Mouse (Mus musculus): ENCODE measurements around the gene Rpusd4. TPM values are rescaled to one million over a fixed set of nuclear protein-coding genes. Genes with fewer than 3 reads are reported as not detected.

Rpusd4 gene
- polyA plus RNA-seq, 1 experiment: 0.07 TPM

DNA sequence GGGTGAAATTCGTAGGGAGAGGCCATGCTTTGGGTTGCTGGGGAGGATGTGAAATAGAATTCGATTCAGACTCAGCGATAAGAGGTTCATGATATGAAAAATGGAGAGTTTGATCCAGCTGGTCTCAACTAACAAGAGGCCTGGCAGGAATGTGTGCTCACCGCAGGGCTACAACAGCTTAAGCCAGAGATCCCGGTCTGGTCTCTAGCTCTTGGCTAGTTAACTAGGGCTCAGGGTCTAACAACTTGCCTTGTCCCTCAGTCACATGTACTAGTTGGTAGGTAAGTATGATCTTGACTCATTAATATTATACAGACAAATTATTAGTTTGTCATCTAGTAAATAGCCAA is 15.2 kb downstream of the Rpusd4 start:
- H3K4me1 ChIP-seq (ENCODE audit: control insufficient read depth): no peaks in the 10 kb centered on the region
- TF ChIP-seq GATA1 (IDR thresholded peaks at IDR 0.05; ENCODE audit: low read length): no peak
- no peak for TF ChIP-seq TAL1 (IDR thresholded peaks at IDR 0.05; ENCODE audit: low read length)
- H3K36me3 ChIP-seq (ENCODE audit: control insufficient read depth): peaks cover 3% of the 10 kb centered on the region
- no peaks in the 10 kb centered on the region for H3K27me3 ChIP-seq (ENCODE audit: control insufficient read depth)
- H3K9me3 ChIP-seq (ENCODE audit: control insufficient read depth, low read length): no peaks in the 10 kb centered on the region
- no peak overlapping the region for H3K4me3 ChIP-seq (replicated peaks)

DNA sequence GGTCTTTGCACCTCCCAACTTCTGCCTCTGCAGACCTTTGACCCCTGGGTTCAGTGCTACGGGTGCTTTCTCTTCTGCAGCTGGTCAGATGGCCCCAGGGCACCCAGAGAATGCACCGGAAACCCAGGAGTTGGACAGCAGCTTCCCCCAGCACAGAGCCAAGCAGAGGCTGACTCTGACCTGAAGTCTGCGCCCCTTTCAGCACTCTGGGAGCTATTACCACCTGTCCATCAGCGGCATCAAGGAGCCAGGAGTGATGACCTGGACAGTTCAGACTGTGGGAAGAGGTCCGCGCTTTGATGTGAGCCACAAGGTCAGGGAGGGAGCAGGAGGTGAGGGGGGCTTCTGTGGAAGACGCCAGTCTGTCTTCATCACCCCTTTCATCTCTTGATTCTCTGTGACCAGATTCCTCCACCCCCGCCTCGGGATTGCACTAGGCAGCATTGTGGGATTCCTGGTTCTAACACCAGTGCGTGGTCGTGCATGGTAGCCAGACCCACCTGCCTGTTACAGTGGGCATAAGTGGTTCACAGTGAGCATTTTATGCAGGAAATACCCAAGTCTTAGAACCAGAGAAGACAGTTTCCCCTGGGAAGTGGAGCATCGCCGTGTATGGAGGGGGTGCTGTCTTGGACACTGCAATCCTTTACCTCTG is 15.9 kb downstream of the Rpusd4 start:
- H3K9me3 ChIP-seq (ENCODE audit: control insufficient read depth, low read length): no peaks in the 10 kb centered on the region
- TF ChIP-seq TAL1 (IDR thresholded peaks at IDR 0.05; ENCODE audit: low read length) (no peak), GATA1 (IDR thresholded peaks at IDR 0.05; ENCODE audit: low read length) (no peak)
- H3K36me3 ChIP-seq (ENCODE audit: control insufficient read depth): no peaks in the 10 kb centered on the region
- no peaks in the 10 kb centered on the region for H3K4me1 ChIP-seq (ENCODE audit: control insufficient read depth)
- no peak overlapping the region for H3K4me3 ChIP-seq (replicated peaks)
- H3K27me3 ChIP-seq (ENCODE audit: control insufficient read depth): no peaks in the 10 kb centered on the region

DNA sequence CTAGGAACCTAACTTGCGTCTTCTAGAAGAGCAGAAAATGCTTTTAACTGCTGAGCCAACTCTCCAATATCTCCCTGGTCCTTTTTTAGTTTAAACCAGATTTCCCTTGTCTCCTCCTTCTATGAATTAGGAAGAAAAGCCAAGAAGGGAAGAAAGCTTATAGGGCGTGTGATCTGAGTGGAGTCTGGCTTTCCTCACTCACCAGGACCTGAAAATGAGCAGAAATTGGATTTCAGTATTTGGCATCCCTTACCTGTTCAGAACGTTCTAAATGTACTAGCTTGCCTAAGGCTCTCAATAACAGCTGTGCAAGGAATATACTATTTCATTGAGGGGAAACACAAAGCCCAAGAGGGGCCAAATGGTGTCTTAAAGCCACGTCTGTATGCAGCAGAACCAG is 16.7 kb downstream of the Rpusd4 start:
- Histone ChIP-seq H3K9me3 (ENCODE audit: control insufficient read depth, low read length) (no peaks in the 10 kb centered on the region), H3K36me3 (ENCODE audit: control insufficient read depth) (no peaks in the 10 kb centered on the region), H3K4me3 (replicated peaks) (no peak overlapping the region), H3K4me1 (ENCODE audit: control insufficient read depth) (no peaks in the 10 kb centered on the region), H3K27me3 (ENCODE audit: control insufficient read depth) (no peaks in the 10 kb centered on the region)
- TF ChIP-seq GATA1 (IDR thresholded peaks at IDR 0.05; ENCODE audit: low read length): no peak
- TF ChIP-seq TAL1 (IDR thresholded peaks at IDR 0.05; ENCODE audit: low read length): no peak

DNA sequence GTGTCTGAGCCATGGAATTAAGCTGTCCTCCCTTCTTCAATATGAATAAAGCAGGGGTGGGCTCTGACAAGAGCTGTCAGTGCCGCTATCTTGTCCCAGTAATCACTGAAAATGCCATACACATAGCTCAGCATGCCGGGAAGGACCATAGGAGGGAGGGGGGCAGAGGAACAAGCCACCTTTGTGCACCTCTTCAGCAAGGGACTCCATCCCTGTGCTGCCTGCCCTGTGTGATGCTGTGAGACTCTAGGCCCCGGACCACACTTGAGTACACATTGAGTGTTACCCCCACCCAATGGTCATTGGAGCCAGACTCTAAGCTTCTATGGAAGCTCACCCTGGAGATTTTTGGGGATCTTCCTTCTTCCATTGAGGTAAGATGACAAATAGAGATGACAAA is 18.7 kb downstream of the Rpusd4 start:
- no peaks in the 10 kb centered on the region for H3K9me3 ChIP-seq (ENCODE audit: control insufficient read depth, low read length)
- no peaks in the 10 kb centered on the region for H3K4me1 ChIP-seq (ENCODE audit: control insufficient read depth)
- TF ChIP-seq GATA1 (IDR thresholded peaks at IDR 0.05; ENCODE audit: low read length): no peak
- TF ChIP-seq TAL1 (IDR thresholded peaks at IDR 0.05; ENCODE audit: low read length): no peak
- no peaks in the 10 kb centered on the region for H3K27me3 ChIP-seq (ENCODE audit: control insufficient read depth)
- no peak overlapping the region for H3K4me3 ChIP-seq (replicated peaks)
- H3K36me3 ChIP-seq (ENCODE audit: control insufficient read depth): no peaks in the 10 kb centered on the region

DNA sequence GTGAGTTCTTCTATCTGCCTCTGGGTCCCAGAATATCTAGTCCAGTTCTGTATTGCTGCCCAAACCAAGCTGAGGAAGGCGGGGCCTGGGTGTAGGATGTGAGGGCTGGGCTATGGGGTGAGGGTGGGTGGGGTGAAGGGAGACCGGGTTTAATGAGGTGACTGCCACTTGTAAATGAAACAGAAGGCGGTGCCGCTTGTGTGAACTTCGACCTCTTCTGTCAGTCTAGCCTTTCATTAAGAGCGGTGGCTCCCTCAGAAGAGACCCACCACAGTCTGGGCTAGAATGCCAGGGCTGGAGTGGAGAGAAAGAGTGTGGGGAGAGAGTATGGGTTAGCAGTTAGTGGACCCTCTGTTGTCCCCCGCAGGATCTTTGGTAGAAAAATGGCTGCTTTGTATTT is 22.3 kb downstream of the Rpusd4 start:
- Histone ChIP-seq H3K36me3 (ENCODE audit: control insufficient read depth) (no peaks in the 10 kb centered on the region), H3K27me3 (ENCODE audit: control insufficient read depth) (no peaks in the 10 kb centered on the region), H3K4me1 (ENCODE audit: control insufficient read depth) (no peaks in the 10 kb centered on the region), H3K9me3 (ENCODE audit: control insufficient read depth, low read length) (no peaks in the 10 kb centered on the region), H3K4me3 (replicated peaks) (no peak overlapping the region)
- TF ChIP-seq TAL1 (IDR thresholded peaks at IDR 0.05; ENCODE audit: low read length): no peak
- no peak for TF ChIP-seq GATA1 (IDR thresholded peaks at IDR 0.05; ENCODE audit: low read length)

DNA sequence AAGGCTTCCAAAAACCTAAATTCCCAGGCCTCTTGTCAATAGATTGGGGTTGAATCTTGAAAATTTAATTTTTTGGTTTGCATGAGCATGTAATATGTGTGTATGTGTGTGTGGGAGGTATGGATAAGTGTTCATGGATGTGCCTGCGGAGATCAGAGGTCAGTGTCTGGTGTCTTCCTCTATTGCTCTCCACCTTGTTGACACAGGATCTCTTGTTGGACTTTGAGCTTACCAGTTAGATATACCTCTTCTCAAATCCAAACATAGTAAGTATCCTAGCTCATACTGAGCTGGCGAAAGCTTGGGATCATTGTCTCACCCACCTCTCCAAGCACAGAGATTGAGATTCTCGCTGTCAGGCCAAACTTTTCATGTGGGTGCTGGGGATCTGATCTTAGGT is 22.8 kb downstream of the Rpusd4 start:
- H3K4me1 ChIP-seq (ENCODE audit: control insufficient read depth): no peaks in the 10 kb centered on the region
- TF ChIP-seq TAL1 (IDR thresholded peaks at IDR 0.05; ENCODE audit: low read length) (no peak), GATA1 (IDR thresholded peaks at IDR 0.05; ENCODE audit: low read length) (no peak)
- H3K9me3 ChIP-seq (ENCODE audit: control insufficient read depth, low read length): no peaks in the 10 kb centered on the region
- H3K4me3 ChIP-seq (replicated peaks): no peak overlapping the region
- no peaks in the 10 kb centered on the region for H3K36me3 ChIP-seq (ENCODE audit: control insufficient read depth)
- no peaks in the 10 kb centered on the region for H3K27me3 ChIP-seq (ENCODE audit: control insufficient read depth)

DNA sequence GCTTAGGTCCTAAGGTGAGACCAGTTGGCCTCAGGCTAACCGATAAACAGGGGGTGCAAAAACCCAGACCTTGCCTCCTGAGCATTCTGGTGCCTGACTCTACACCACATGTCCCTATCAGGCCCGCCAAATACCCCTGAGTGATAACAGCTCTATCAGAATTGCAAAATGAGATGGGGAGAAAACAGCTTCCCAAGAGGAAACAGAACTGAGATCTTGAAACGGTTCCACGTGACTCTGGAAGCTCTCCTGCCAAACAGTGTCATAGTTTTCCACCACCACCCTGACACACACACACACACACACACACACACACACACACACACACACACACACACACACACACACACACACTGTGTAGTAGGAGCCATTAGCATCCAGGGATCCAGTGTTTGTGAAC is 23.3 kb downstream of the Rpusd4 start:
- Histone ChIP-seq H3K9me3 (ENCODE audit: control insufficient read depth, low read length) (no peaks in the 10 kb centered on the region), H3K4me3 (replicated peaks) (no peak overlapping the region), H3K27me3 (ENCODE audit: control insufficient read depth) (no peaks in the 10 kb centered on the region), H3K36me3 (ENCODE audit: control insufficient read depth) (no peaks in the 10 kb centered on the region), H3K4me1 (ENCODE audit: control insufficient read depth) (no peaks in the 10 kb centered on the region)
- TF ChIP-seq TAL1 (IDR thresholded peaks at IDR 0.05; ENCODE audit: low read length) (no peak), GATA1 (IDR thresholded peaks at IDR 0.05; ENCODE audit: low read length) (no peak)

DNA sequence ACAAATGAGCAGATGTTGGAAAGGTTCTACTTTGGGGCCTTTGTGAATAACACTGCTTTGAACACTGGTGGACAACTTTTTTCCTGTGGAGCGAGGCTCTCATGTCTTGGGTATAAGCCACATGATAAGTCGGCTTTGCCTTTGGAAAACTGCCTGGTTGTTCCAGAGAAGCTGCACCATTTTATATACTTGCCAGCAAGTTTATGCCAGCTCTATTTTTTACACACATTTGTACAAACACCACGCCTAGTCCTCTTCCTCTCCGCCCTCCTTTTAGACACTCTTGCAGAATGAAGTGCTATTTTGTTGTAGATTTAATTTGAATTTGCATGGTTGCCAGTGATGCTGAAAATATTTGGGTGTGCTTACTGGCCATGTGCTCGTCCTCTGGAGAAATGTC is 25.8 kb downstream of the Rpusd4 start:
- Histone ChIP-seq H3K9me3 (ENCODE audit: control insufficient read depth, low read length) (no peaks in the 10 kb centered on the region), H3K27me3 (ENCODE audit: control insufficient read depth) (no peaks in the 10 kb centered on the region), H3K36me3 (ENCODE audit: control insufficient read depth) (no peaks in the 10 kb centered on the region), H3K4me1 (ENCODE audit: control insufficient read depth) (no peaks in the 10 kb centered on the region), H3K4me3 (replicated peaks) (no peak overlapping the region)
- no peak for TF ChIP-seq GATA1 (IDR thresholded peaks at IDR 0.05; ENCODE audit: low read length)
- no peak for TF ChIP-seq TAL1 (IDR thresholded peaks at IDR 0.05; ENCODE audit: low read length)

DNA sequence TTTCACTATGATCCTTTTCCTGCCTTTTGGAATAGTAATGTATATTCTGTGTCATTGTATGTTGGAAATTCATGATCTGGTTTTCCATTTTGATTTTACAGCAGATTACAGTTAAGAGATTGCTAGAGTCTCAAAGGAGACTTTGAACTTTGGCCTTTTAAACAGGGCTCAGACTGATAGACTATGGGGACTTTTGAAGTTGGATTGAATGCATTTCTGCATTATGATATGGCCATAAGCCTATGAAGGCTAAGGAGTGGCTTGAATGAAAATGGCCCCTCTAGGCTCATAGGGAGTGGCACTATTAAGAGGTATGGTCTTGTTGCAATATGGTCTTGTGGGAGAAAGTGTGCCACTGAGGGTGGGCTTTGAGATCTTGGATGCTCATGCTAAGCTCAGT is 30.1 kb downstream of the Rpusd4 start:
- Histone ChIP-seq H3K36me3 (ENCODE audit: control insufficient read depth) (no peaks in the 10 kb centered on the region), H3K4me1 (ENCODE audit: control insufficient read depth) (no peaks in the 10 kb centered on the region), H3K27me3 (ENCODE audit: control insufficient read depth) (no peaks in the 10 kb centered on the region), H3K9me3 (ENCODE audit: control insufficient read depth, low read length) (no peaks in the 10 kb centered on the region), H3K4me3 (replicated peaks) (no peak overlapping the region)
- TF ChIP-seq GATA1 (IDR thresholded peaks at IDR 0.05; ENCODE audit: low read length) (no peak), TAL1 (IDR thresholded peaks at IDR 0.05; ENCODE audit: low read length) (no peak)

DNA sequence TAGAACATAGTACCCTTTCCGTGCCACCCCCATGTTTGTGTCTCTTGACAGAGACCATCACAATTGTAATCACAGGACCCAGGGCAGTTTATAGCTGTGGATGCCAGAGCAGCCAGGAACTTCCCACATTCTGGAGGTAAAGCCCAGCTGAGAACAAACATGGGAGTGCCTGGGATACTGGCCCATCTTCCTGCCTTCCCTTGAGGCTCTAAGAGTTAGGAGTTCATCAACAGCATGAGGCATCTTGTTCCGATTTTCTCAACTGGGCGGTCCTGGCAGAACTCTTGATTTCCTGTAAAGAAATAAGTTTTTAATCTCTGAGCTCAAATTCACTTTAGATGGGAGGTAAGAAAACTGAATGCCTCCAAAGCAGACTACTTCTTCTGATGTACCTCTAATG is 34.5 kb downstream of the Rpusd4 start:
- no peaks in the 10 kb centered on the region for H3K9me3 ChIP-seq (ENCODE audit: control insufficient read depth, low read length)
- no peaks in the 10 kb centered on the region for H3K36me3 ChIP-seq (ENCODE audit: control insufficient read depth)
- TF ChIP-seq TAL1 (IDR thresholded peaks at IDR 0.05; ENCODE audit: low read length): no peak
- no peaks in the 10 kb centered on the region for H3K4me1 ChIP-seq (ENCODE audit: control insufficient read depth)
- no peaks in the 10 kb centered on the region for H3K27me3 ChIP-seq (ENCODE audit: control insufficient read depth)
- H3K4me3 ChIP-seq (replicated peaks): no peak overlapping the region
